Mouse (Mus musculus): ENCODE data around the gene Sebox.
A peak's percentile ranks its signal among the peaks of the same experiment; 100 is the strongest.
"Not testable (repeated sequence)": the region's sequence is repeated elsewhere in the genome, so short reads cannot be mapped to it uniquely, and the experiment has no call there.

The Sebox gene

DNA sequence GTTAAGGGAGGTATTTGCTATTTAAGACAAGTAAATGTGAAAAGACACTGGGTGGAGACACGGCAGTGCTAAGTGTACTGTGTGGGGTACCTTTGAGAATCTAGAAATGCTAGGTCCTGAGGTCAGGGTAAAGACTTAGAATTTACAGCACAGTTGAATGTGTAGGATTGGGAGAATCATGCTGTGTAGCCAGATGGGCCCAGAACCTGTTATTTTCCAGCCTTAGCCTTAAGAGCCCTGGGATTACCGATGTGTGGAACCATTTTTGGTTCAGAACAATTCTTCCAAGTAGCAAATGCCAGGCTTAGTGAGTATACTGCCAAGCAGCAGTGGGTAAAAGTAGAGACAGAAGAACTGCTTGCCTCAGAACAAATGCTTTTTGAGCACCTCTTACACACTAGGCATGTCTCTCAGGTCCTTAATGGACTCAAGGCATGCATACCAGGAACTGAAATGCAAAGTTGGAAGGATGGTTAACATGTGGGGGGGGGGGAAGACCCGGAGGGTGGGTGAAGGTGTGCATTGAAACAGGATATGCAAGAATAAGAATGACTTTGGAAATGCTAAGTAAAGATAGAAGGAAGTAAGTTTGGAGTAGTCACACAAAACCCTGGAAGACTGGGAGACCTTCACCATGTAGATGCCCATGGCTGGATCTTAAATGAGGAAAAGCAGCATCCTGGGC is 10.0 kb downstream of the Sebox start:
- DNase-seq (ENCODE audit: low read depth, low spot score), result no peak
- no peaks in the 10 kb centered on the region for H3K27me3 ChIP-seq (ENCODE audit: control insufficient read depth, insufficient read depth, low read length, poor library complexity, severe bottlenecking)
- no peaks in the 10 kb centered on the region; the same call in none of the 2 replicates for H3K36me3 ChIP-seq (ENCODE audit: control insufficient read depth, insufficient read depth, low read length, poor library complexity, severe bottlenecking)

DNA sequence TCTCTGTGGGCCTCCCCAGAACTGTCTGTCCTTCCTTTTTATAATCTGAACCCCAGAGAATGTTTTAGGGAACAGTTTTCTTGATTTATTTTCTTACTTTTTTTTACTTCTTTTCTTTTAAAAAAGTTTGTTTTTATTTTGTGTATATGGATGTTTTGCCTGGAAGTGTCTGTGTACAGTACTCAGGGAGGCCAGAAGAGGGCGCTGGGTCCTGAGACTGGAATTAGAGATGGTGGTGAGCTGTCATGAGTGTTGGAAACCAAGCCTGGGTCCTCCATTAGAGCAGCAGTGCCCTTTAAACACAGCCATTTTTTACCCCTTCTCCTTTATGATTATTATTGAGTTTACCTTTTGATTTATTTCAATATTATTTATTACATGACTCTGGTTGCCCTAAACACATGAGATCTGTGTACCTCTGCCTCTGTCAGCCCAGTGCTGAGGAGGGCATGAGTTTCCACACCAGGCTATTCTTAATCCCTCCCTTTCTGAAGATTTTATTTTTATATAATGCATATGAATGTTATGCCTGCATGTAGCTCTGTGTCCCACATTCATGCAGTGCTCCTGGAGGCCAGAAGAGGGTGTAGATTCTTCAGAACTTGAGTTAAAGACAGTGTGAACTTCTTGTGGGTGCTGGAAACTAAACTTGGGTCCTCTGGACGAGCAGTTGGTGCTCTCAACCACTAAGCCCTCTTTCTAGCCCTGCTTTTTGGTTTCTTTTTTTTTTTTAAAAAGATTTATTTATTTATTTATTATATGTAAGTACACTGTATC is 12.5 kb downstream of the Sebox start:
- Histone ChIP-seq H3K27me3 (ENCODE audit: control insufficient read depth, insufficient read depth, low read length, poor library complexity, severe bottlenecking) (no peaks in the 10 kb centered on the region), H3K36me3 (ENCODE audit: control insufficient read depth, insufficient read depth, low read length, poor library complexity, severe bottlenecking) (no peaks in the 10 kb centered on the region; the same call in 1 of the 2 replicates)
- peak; percentile 39 for DNase-seq (ENCODE audit: low read depth, low spot score)

DNA sequence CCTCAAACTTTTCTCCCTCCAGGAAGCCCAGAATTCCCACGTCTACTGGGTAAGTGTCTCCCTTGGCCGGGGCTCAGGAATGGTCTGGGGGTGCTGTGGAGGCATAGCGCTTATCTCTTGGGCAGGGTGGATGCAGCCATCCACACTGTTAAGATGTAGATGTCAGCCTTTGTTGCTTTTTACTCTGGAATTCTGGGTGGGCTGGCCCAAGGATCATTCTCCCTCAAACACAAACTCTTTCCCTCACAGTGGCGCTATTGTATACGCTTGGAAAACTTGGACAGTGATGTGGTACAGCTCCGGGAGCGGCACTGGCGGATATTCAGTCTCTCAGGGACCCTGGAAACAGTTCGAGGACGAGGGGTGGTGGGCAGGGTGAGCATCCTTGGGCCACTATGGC is 15.7 kb downstream of the Sebox start:
- Histone ChIP-seq H3K27me3 (ENCODE audit: control insufficient read depth, insufficient read depth, low read length, poor library complexity, severe bottlenecking) (no peaks in the 10 kb centered on the region), H3K36me3 (ENCODE audit: control insufficient read depth, insufficient read depth, low read length, poor library complexity, severe bottlenecking) (peaks cover 3% of the 10 kb centered on the region)
- no peak for DNase-seq (ENCODE audit: low read depth, low spot score)

DNA sequence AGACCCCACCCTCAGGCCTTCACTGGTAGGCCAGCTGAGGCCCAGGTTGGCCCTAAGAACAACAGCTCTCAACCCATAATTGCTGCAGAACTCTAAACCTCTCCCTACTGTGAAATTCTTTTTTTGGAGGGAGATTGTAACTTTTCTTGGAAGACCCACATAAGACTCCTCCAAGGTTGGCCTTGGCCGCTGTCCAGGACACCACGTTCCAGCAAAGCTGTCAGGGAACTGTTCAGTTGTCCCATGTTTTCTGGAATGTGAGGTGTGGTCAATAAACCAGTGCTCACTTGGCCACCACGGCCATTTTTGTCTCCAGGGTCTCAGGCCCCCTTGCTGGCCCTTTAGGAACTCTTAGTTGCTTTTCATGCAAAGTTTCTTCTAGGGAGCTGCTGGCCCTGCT is 18.6 kb downstream of the Sebox start:
- H3K27me3 ChIP-seq (ENCODE audit: control insufficient read depth, insufficient read depth, low read length, poor library complexity, severe bottlenecking), result no peaks in the 10 kb centered on the region
- peaks cover 8% of the 10 kb centered on the region for H3K36me3 ChIP-seq (ENCODE audit: control insufficient read depth, insufficient read depth, low read length, poor library complexity, severe bottlenecking)
- DNase-seq (ENCODE audit: low read depth, low spot score), result no peak

DNA sequence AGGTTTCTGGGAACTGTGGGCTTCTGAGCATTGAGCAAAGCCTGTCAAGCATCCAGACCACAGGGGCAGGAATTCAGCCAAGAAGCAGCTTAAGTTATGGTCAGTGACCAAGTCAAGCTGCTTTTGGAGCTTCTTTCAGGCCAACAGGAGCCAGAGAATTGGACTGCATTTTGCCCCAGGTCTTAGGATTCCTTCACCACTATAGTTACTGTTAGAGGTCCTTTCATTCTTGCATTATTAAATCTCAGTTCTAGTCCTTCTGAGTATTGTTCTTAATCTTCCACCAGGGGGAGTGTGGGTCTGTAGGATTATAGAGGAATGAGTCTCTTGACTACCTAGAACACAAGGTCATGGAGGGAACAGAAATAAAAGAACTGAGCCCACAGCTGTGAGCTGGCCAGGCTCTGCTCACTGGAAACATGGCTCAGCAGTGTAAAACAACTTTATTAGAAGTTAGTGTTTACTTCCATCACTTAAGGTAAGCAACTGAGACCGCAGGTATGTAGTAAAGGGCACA is 19.3 kb downstream of the Sebox start:
- H3K36me3 ChIP-seq (ENCODE audit: control insufficient read depth, insufficient read depth, low read length, poor library complexity, severe bottlenecking), result peaks cover 10% of the 10 kb centered on the region
- DNase-seq (ENCODE audit: low read depth, low spot score), result peak; percentile 52

DNA sequence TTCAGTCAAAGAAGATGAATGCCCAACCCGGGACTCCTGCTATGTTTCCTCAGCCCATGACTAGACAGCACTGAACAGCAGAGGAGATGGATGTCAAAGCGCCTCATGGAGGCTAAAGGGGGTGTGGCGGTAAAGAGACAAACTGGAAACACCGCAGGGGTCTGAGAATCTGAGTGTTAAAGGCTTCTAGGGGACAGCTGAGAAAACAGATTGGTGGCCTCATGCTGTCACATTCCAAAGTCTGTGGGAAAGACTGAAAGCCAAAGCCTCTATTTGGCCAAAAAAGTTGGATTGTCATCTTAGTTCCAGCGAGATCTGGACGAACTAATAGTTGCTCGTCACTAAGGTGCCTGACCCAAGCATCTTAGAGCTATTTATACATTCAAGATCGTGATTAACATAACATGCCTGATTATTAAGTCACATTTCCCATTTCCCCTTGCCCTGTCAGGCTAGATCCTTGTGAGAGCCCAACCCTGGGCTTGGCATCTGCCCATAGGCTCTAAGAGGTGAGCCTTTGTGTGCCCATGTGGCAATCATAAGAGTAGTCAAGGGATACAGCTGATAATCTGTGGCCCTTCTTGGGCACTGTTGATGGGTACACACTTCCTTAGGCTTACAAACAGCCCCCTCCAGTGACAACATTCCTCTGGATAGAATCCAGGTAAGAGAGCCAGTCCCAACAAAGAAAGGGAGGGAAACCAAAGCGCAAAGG is 20.2 kb downstream of the Sebox start:
- Histone ChIP-seq H3K36me3 (ENCODE audit: control insufficient read depth, insufficient read depth, low read length, poor library complexity, severe bottlenecking) (peaks cover 10% of the 10 kb centered on the region), H3K27me3 (ENCODE audit: control insufficient read depth, insufficient read depth, low read length, poor library complexity, severe bottlenecking) (no peaks in the 10 kb centered on the region)
- no peak for DNase-seq (ENCODE audit: low read depth, low spot score)

More for the DNA sequence above, 19.3 kb downstream of the Sebox start:
- H3K27me3 ChIP-seq (ENCODE audit: control insufficient read depth, insufficient read depth, low read length, poor library complexity, severe bottlenecking), result no peaks in the 10 kb centered on the region

DNA sequence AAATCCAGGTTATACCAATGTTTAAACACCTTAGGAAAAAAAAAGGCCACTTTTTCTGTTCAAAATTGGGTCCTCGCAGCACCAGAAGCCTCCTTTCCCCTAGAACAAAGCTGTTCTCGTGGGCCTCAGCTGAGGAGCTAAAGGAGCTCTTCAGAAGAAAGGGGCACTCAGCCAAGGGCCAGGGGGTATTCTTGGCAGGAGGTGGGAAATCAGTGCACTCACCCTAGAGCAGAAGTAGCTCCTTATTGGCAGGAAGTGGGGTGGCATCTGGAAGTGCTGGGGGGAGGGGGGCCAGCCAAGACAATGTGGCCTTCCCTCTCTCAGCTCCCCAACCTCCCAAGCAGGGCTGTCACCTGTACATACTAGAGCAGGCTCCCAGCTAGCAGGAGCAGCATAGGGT is 21.6 kb downstream of the Sebox start:
- Histone ChIP-seq H3K27me3 (ENCODE audit: control insufficient read depth, insufficient read depth, low read length, poor library complexity, severe bottlenecking) (no peaks in the 10 kb centered on the region), H3K36me3 (ENCODE audit: control insufficient read depth, insufficient read depth, low read length, poor library complexity, severe bottlenecking) (peaks cover 13% of the 10 kb centered on the region)
- DNase-seq (ENCODE audit: low read depth, low spot score), result no peak

DNA sequence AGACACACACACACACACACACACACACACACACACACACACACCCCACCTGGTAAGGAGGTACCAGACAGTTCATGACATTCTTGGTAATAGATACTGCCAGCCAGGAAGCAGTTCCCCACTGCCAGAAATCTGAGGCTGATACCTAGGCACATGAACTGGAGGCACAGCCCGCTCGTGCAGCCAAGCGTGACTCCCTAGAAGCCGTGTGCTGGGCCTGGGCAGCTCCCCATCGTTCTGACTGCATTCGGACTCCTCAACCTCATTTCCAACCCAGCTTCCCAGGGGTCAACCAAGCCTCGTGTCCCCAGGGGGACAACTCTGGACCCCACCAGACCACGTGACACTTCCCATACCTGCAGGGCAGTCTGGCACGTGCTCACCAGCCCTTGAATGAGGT is 25.5 kb downstream of the Sebox start:
- Histone ChIP-seq H3K36me3 (ENCODE audit: control insufficient read depth, insufficient read depth, low read length, poor library complexity, severe bottlenecking) (peaks cover 9% of the 10 kb centered on the region), H3K27me3 (ENCODE audit: control insufficient read depth, insufficient read depth, low read length, poor library complexity, severe bottlenecking) (no peaks in the 10 kb centered on the region)
- no peak for DNase-seq (ENCODE audit: low read depth, low spot score)

DNA sequence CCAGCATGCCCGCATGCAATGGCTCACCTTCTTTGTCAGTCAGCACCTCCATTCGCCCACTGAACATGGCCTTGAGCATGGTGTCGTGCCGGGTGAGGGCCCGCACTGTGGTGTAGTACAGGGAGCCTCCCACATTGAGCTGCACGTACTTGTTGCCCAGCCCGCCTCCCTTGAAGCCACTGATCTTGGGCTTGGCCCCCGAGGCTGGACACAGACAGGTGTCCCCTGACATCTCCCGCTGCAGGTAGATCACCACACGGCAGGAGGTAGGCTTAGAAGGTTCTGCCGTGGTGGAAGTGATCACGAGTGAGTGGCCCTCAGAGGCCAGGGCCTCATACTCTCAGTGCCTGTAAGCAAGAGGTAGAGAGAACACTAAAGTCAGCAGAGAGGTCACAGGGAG is 26.8 kb downstream of the Sebox start:
- H3K27me3 ChIP-seq (ENCODE audit: control insufficient read depth, insufficient read depth, low read length, poor library complexity, severe bottlenecking), result no peaks in the 10 kb centered on the region
- no peak for DNase-seq (ENCODE audit: low read depth, low spot score)
- peaks cover 9% of the 10 kb centered on the region for H3K36me3 ChIP-seq (ENCODE audit: control insufficient read depth, insufficient read depth, low read length, poor library complexity, severe bottlenecking)

DNA sequence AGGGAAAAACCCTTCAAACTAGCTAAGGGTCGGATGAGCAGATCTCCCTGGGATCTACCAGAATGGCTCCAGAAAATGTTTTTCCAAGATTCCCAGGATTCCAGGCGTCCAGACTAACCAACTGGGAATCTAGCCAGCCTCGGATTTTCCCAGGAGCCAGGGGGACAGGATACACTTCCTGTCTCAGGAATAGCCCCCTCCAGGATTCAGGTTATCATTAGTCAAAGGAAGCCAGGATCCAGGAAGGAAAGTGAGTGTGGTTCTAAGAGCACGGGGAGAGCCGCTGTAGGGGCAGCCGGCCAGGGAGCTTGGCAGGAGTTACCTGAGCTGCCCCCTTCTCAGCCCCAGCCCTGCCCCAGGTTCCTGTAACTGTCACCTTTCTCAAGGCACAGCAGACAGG is 27.8 kb downstream of the Sebox start:
- no peak for DNase-seq (ENCODE audit: low read depth, low spot score)
- peaks cover 9% of the 10 kb centered on the region; the same call in 1 of the 2 replicates for H3K36me3 ChIP-seq (ENCODE audit: control insufficient read depth, insufficient read depth, low read length, poor library complexity, severe bottlenecking)
- H3K27me3 ChIP-seq (ENCODE audit: control insufficient read depth, insufficient read depth, low read length, poor library complexity, severe bottlenecking), result no peaks in the 10 kb centered on the region

DNA sequence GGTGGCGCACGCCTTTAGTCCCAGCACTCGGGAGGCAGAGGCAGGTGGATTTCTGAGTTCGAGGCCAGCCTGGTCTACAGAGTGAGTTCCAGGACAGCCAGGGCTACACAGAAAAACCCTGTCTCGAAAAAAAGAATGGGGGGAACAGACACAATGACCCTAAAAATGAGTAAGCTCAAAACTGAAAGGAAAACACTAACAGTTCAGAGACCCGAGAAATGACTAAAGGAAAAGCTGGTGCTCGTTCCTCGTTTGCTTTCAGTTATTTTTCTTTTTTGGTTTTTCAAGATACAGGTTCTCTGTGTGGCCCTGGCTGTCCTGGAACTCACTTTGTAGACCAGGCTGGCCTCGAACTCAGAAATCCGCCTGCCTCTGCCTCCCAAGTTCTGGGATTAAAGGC is 28.3 kb downstream of the Sebox start:
- not testable (repeated sequence) for H3K36me3 ChIP-seq (ENCODE audit: control insufficient read depth, insufficient read depth, low read length, poor library complexity, severe bottlenecking); H3K27me3 ChIP-seq (ENCODE audit: control insufficient read depth, insufficient read depth, low read length, poor library complexity, severe bottlenecking); DNase-seq (ENCODE audit: low read depth, low spot score)

DNA sequence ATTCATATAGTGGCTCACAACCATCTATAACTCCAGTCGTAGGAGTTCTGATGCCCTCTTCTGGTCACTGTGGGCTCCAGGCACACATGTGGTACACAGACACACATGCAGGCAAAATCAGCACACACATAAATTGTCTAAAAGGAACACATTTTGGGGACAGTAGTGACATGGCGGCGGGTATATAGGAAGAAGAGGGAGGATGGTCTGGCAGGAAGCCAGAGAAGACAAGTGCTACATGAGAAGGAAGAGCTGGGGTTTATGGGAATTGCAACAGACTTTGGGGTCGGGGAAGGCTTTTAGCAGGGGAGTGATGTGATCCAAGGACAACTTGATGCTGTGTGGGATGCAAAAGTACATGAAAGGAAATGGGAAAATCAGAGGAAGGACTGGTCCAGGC is 31.3 kb downstream of the Sebox start:
- Histone ChIP-seq H3K27me3 (ENCODE audit: control insufficient read depth, insufficient read depth, low read length, poor library complexity, severe bottlenecking) (no peaks in the 10 kb centered on the region), H3K36me3 (ENCODE audit: control insufficient read depth, insufficient read depth, low read length, poor library complexity, severe bottlenecking) (no peaks in the 10 kb centered on the region; the same call in 1 of the 2 replicates)
- no peak for DNase-seq (ENCODE audit: low read depth, low spot score)

DNA sequence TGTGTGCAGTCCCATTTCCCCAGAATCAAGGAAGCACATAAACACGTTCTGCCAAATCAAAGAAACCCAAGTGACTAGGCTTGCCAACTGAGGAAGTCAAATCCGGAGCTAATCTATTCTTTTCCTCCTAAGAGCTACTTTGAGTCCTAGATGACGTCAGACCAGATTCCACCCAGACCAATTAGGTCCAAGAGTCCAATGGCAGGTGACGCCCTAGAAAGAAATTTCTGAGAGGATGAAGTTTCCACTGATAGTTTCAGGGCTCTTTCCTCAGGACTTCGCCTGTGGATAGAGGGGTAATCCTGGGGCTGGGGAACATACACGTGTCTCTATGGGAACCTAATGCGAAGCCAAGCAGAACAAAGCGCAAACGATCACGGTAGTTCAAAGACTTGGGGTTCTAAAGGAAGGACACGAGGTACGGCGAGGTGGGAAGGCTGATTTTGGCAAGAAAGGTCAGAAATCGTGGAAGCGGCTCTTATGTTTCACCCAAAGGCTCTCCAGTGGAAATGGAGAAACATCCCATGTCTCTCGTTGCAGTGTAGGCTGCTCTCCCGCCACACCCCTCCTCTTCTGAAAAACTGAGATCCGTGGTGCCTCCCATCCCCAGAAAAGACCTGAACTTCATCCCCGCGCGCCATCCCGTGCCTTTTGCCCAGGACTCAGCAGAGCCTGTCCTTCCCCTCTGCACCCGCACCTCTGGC is 32.3 kb downstream of the Sebox start:
- Histone ChIP-seq H3K36me3 (ENCODE audit: control insufficient read depth, insufficient read depth, low read length, poor library complexity, severe bottlenecking) (peaks cover 1% of the 10 kb centered on the region; the same call in 1 of the 2 replicates), H3K27me3 (ENCODE audit: control insufficient read depth, insufficient read depth, low read length, poor library complexity, severe bottlenecking) (no peaks in the 10 kb centered on the region)
- peak; percentile 44 for DNase-seq (ENCODE audit: low read depth, low spot score)

DNA sequence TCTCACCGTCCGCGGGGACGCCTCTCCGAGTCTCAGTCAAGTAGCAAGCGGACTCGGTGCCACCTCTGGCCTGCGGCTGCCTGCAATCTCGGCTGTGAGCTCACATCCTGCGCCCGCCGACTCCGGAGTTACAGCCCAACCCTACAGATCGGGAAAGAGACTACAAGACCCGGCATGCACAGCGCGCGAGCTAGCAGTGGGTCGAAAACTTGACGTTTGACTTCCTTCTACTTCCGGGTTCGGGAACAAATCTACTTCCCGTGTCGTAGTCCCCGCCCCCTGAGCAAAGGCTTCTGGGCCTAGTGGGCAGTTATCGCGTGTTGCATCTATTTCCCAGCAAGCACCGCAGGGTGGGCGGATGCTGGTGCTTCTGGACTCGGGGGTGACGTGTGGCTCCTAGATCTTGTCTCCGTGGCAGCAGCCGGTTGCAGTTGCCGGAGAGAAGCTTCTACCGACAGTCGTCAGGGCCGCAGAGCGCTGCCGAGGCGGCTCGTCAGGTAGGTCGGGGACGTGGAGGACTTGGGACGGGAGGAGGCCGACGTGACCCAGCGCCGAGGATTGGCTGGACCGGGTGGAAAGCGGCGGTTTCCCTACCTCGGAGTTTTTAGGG is 32.9 kb downstream of the Sebox start, which contains the start of the genes Tnfaip1 and Ift20:
Tnfaip1 (minus strand) TSS at position 253 of the 610 bp plus-strand sequence.
Ift20 (plus strand) TSS at position 282 of the 610 bp plus-strand sequence.
- no peaks in the 10 kb centered on the region for H3K27me3 ChIP-seq (ENCODE audit: control insufficient read depth, insufficient read depth, low read length, poor library complexity, severe bottlenecking)
- peak; percentile 99 for DNase-seq (ENCODE audit: low read depth, low spot score)
- peaks cover 1% of the 10 kb centered on the region; the same call in 1 of the 2 replicates for H3K36me3 ChIP-seq (ENCODE audit: control insufficient read depth, insufficient read depth, low read length, poor library complexity, severe bottlenecking)
